Comparison of ENCODE assay signal across 10 mouse cellular contexts in the genomic region with DNA sequence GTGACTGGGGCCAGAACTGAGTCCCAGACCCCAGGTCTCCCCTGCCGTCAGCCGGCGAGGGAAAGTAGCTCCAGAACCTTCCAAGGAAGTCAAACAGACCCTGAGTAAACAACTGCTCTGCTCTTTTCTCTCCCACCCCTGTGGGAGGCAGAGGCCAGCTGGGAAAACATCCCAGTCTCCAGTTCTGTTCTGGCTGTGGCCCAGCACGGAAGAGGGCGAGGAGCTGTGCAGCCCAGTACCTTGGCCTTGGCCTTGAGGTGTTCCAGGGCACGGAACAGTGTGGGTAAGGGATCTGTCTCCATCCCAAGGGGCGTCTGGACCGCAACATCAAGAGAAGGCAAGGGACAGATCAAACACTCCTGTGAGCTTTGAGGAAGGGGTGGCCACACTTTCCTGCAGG. TPM values are rescaled to one million over a fixed set of nuclear protein-coding genes. Genes with fewer than 3 reads are reported as not detected.
A peak's percentile ranks its signal among the peaks of the same experiment; 100 is the strongest.
DNase-seq lines count a peak whose midpoint lies in the region; ATAC-seq and TF ChIP-seq lines count a peak whose summit lies in the region.
"Had no signal": no experiment of that assay in that cellular context is flagged by ENCODE, and none has a peak within 500 bp of the region (broad histone marks: within the 10 kb centered on the region; RNA-seq: fewer than 3 reads in every experiment).

No protein-coding gene starts in this region.

- H3K4me1 ChIP-seq in midbrain, embryonic 11.5 days (ENCODE audit: control insufficient read depth, insufficient read depth, low read length) = no peaks in the 10 kb centered on the region
- H3K4me1 ChIP-seq in midbrain, embryonic 15.5 days = no peaks in the 10 kb centered on the region
- peaks cover 12% of the 10 kb centered on the region; the same call in 1 of the 2 replicates for H3K4me1 ChIP-seq in heart, embryonic 15.5 days (replicated peaks)
- peaks cover 2% of the 10 kb centered on the region; the same call in 1 of the 2 replicates for H3K4me1 ChIP-seq in stomach, postnatal 0 days (replicated peaks; ENCODE audit: control insufficient read depth, insufficient read depth)

- H3K4me2 ChIP-seq in midbrain, embryonic 11.5 days = no peak overlapping the region
- H3K4me2 ChIP-seq in midbrain, embryonic 15.5 days = no peak overlapping the region
- no peak overlapping the region for H3K4me2 ChIP-seq in heart, embryonic 15.5 days
- no peak overlapping the region for H3K4me2 ChIP-seq in stomach, postnatal 0 days (replicated peaks; ENCODE audit: low read depth)

- 79% methylated on average over 8 of the region's 8 CpGs for WGBS in midbrain, embryonic 11.5 days
- WGBS in midbrain, embryonic 15.5 days = 70% methylated on average over 8 of the region's 8 CpGs
- WGBS in heart, embryonic 15.5 days = 47% methylated on average over 8 of the region's 8 CpGs
- WGBS in stomach, postnatal 0 days = 23% methylated on average over 8 of the region's 8 CpGs

- no peak overlapping the region for H3K9ac ChIP-seq in midbrain, embryonic 11.5 days (ENCODE audit: low read length)
- H3K9ac ChIP-seq in midbrain, embryonic 15.5 days = no peak overlapping the region
- no peak overlapping the region for H3K9ac ChIP-seq in heart, embryonic 15.5 days
- no peak overlapping the region for H3K9ac ChIP-seq in stomach, postnatal 0 days (ENCODE audit: low read length)

- ATAC-seq in midbrain, embryonic 11.5 days (ENCODE audit: low FRiP score) = no peak
- no peak for ATAC-seq in midbrain, embryonic 15.5 days (replicated peaks)
- peak; percentile 85 for ATAC-seq in heart, embryonic 15.5 days (replicated peaks; ENCODE audit: insufficient number of reproducible peaks, insufficient read depth, low FRiP score, low read depth)
- ATAC-seq in stomach, postnatal 0 days (ENCODE audit: low FRiP score, low TSS enrichment) = peak; percentile 73

- H3K27ac ChIP-seq in midbrain, embryonic 11.5 days (ENCODE audit: low read depth, low read length) = no peak overlapping the region
- no peak overlapping the region for H3K27ac ChIP-seq in midbrain, embryonic 15.5 days
- H3K27ac ChIP-seq in heart, embryonic 15.5 days = peak overlapping the region; percentile 31; the same call in 1 of the 2 replicates
- peak overlapping the region; percentile 70 for H3K27ac ChIP-seq in stomach, postnatal 0 days (replicated peaks)

- DNase-seq in midbrain, embryonic 11.5 days (ENCODE audit: low spot score, missing footprints) = peak; percentile 72
- DNase-seq in kidney, postnatal 4 days = peak; percentile 73 to 80
- peak; percentile 74 for DNase-seq in stomach, postnatal 0 days (ENCODE audit: low spot score)
- no peak for DNase-seq in cerebellum, postnatal 36 days
- no peak for DNase-seq in spleen, adult 12 weeks (ENCODE audit: low spot score)
- DNase-seq in left cerebral cortex, adult 11 months (ENCODE audit: low spot score) = no peak
- DNase-seq: layer of hippocampus, postnatal 36 days had no signal

- no peak for TF ChIP-seq EP300 in stomach, postnatal 0 days (optimal IDR thresholded peaks at IDR 0.05)

- no peaks in the 10 kb centered on the region for H3K36me3 ChIP-seq in midbrain, embryonic 11.5 days (ENCODE audit: control insufficient read depth, insufficient read depth, low read length)
- no peaks in the 10 kb centered on the region for H3K36me3 ChIP-seq in midbrain, embryonic 15.5 days (replicated peaks)
- no peaks in the 10 kb centered on the region for H3K36me3 ChIP-seq in heart, embryonic 15.5 days
- no peaks in the 10 kb centered on the region for H3K36me3 ChIP-seq in stomach, postnatal 0 days (ENCODE audit: control insufficient read depth, insufficient read depth, low read length)

- no peaks in the 10 kb centered on the region for H3K27me3 ChIP-seq in midbrain, embryonic 11.5 days (ENCODE audit: control insufficient read depth, insufficient read depth, low read length)
- no peaks in the 10 kb centered on the region for H3K27me3 ChIP-seq in midbrain, embryonic 15.5 days (replicated peaks)
- no peaks in the 10 kb centered on the region for H3K27me3 ChIP-seq in heart, embryonic 15.5 days
- H3K27me3 ChIP-seq in stomach, postnatal 0 days (ENCODE audit: control insufficient read depth, insufficient read depth, low read length) = no peaks in the 10 kb centered on the region

- no peak for TF ChIP-seq CTCF in stomach, postnatal 0 days (IDR thresholded peaks at IDR 0.05; ENCODE audit: low read depth)

- H3K4me3 ChIP-seq in midbrain, embryonic 11.5 days (ENCODE audit: low read depth, low read length) = no peak overlapping the region
- H3K4me3 ChIP-seq in midbrain, embryonic 15.5 days = no peak overlapping the region
- H3K4me3 ChIP-seq in heart, embryonic 15.5 days = no peak overlapping the region
- no peak overlapping the region for H3K4me3 ChIP-seq in stomach, postnatal 0 days (ENCODE audit: low read depth, low read length)

- H3K9me3 ChIP-seq in midbrain, embryonic 11.5 days (ENCODE audit: control insufficient read depth, low read length) = no peaks in the 10 kb centered on the region
- H3K9me3 ChIP-seq in midbrain, embryonic 15.5 days = no peaks in the 10 kb centered on the region
- H3K9me3 ChIP-seq in heart, embryonic 15.5 days (replicated peaks) = no peaks in the 10 kb centered on the region
- H3K9me3 ChIP-seq in stomach, postnatal 0 days (ENCODE audit: control insufficient read depth, low read length) = no peaks in the 10 kb centered on the region

RNA-seq across cellular contexts. Expression of gene Slc7a5, which starts 14.6 kb away (rescaled TPM):
- polyA plus RNA-seq in midbrain, embryonic 11.5 days (2014; fragmentation: Nextera tagmentation; extraction: Ambion mirVana) = 34.9 and 36.5 TPM in 2 replicates
- polyA plus RNA-seq in midbrain, embryonic 15.5 days (2015; fragmentation: Nextera tagmentation; extraction: Ambion mirVana) = 55.5 and 58.3 TPM in 2 replicates
- polyA plus RNA-seq in heart, embryonic 15.5 days (2015; fragmentation: Nextera tagmentation; extraction: Ambion mirVana) = 12.0 and 17.4 TPM in 2 replicates
- polyA plus RNA-seq in stomach, postnatal 0 days (2015; fragmentation: Nextera tagmentation; extraction: Ambion mirVana) = 8.9 and 9.3 TPM in 2 replicates

RNA-seq across cellular contexts. Expression of gene Car5a, which starts 22.6 kb away (rescaled TPM):
- polyA plus RNA-seq in midbrain, embryonic 11.5 days (2014; fragmentation: Nextera tagmentation; extraction: Ambion mirVana) = 0.14 TPM in 1 of 2 replicates, not detected in the other
- 0.36 and 0.41 TPM in 2 replicates for polyA plus RNA-seq in midbrain, embryonic 15.5 days (2015; fragmentation: Nextera tagmentation; extraction: Ambion mirVana)
- polyA plus RNA-seq in heart, embryonic 15.5 days (2015; fragmentation: Nextera tagmentation; extraction: Ambion mirVana) = not detected in 2 replicates
- 0.12 and 0.30 TPM in 2 replicates for polyA plus RNA-seq in stomach, postnatal 0 days (2015; fragmentation: Nextera tagmentation; extraction: Ambion mirVana)
- polyA plus RNA-seq: neural tube, embryonic 11.5 days had no signal

RNA-seq across cellular contexts. Expression of gene Banp, which starts 27.4 kb away (rescaled TPM):
- polyA plus RNA-seq in midbrain, embryonic 11.5 days (2014; fragmentation: Nextera tagmentation; extraction: Ambion mirVana) = 48.8 and 53.4 TPM in 2 replicates
- polyA plus RNA-seq in midbrain, embryonic 15.5 days (2015; fragmentation: Nextera tagmentation; extraction: Ambion mirVana) = 54.6 and 61.9 TPM in 2 replicates
- polyA plus RNA-seq in heart, embryonic 15.5 days (2015; fragmentation: Nextera tagmentation; extraction: Ambion mirVana) = 25.3 and 29.2 TPM in 2 replicates
- polyA plus RNA-seq in stomach, postnatal 0 days (2015; fragmentation: Nextera tagmentation; extraction: Ambion mirVana) = 9.0 and 10.0 TPM in 2 replicates

Comparison
In these comparisons a context has a peak if more than half of its experiments do, and no peak if none do; other contexts are left out.
1. ATAC-seq: peak in heart, embryonic 15.5 days (single experiment) and stomach, postnatal 0 days (single experiment); none in midbrain, embryonic 11.5 days (single experiment) and midbrain, embryonic 15.5 days (single experiment).
2. DNase-seq: peak in midbrain, embryonic 11.5 days (single experiment), kidney, postnatal 4 days (2 of 2) and stomach, postnatal 0 days (single experiment); none in cerebellum, postnatal 36 days (0 of 2), spleen, adult 12 weeks (single experiment) and left cerebral cortex, adult 11 months (single experiment).
3. H3K27ac ChIP-seq: peak in heart, embryonic 15.5 days (single experiment) and stomach, postnatal 0 days (single experiment); none in midbrain, embryonic 11.5 days (single experiment) and midbrain, embryonic 15.5 days (single experiment).